Mouse (Mus musculus) CH12.LX (cell line): ENCODE data around the gene Asap2.
"Not testable (repeated sequence)": the region's sequence is repeated elsewhere in the genome, so short reads cannot be mapped to it uniquely, and the experiment has no call there.

Experiments
- BHLHE40 ChIP-seq: IDR thresholded peaks from 2 replicates; pipeline ENCODE4 v1.6.1; 2011; ENCODE audit warnings: mild to moderate bottlenecking, low read depth, low read length, improper control_type of control experiment
- CTCF ChIP-seq, 2 experiments: IDR thresholded peaks in 1 of 2; conservative IDR thresholded peaks in 1 of 2; 2 replicates each; pipeline ENCODE4 v1.5.1; 2011 to 2012; ENCODE audit warnings: low read depth in 2 of 2, low read length in 2 of 2, improper control_type of control experiment in 1 of 2, inconsistent platforms in 1 of 2, mild to moderate bottlenecking in 1 of 2, moderate library complexity in 1 of 2
- EP300 ChIP-seq: IDR thresholded peaks from 2 replicates; pipeline ENCODE4 v1.6.1; 2011; ENCODE audit warnings: low read length, improper control_type of control experiment
- MAX ChIP-seq: IDR thresholded peaks from 2 replicates; pipeline ENCODE4 v1.6.1; 2011; ENCODE audit warnings: low read length, improper control_type of control experiment
- MAZ ChIP-seq: IDR thresholded peaks from 2 replicates; pipeline ENCODE4 v1.6.1; 2012; ENCODE audit warnings: low read depth, mild to moderate bottlenecking, inconsistent platforms, low read length, improper control_type of control experiment, moderate library complexity
- POLR2A ChIP-seq: IDR thresholded peaks from 2 replicates; pipeline ENCODE4 v1.6.1; 2011; ENCODE audit warnings: low read depth, mild to moderate bottlenecking, improper control_type of control experiment, low read length
- TCF12 ChIP-seq: IDR thresholded peaks from 2 replicates; pipeline ENCODE4 v1.6.1; 2014; ENCODE audit warnings: low read depth, mild to moderate bottlenecking, inconsistent platforms, low read length, improper control_type of control experiment
- ZC3H11A ChIP-seq: IDR thresholded peaks from 2 replicates; pipeline ENCODE4 v1.6.1; 2012; ENCODE audit warnings: low read depth, mild to moderate bottlenecking, inconsistent platforms, low read length, improper control_type of control experiment

DNA sequence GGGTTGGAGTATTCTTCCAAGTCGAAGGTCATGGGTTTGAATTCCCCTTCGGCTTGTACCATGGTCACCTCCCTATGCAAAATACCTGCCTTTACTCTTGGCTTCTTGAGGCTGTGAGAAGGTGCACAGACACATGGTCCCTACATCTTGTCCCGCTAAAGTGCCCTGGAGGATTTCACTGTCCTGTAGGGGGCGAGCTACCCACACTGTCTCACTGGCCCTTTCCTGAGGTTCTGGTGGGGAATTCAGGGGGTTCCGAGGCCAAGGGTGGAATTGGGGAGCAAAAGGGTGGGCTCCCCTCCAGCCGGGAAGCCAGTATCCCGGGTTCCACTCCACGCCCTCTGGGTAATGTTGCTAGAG, 120.8 kb downstream of the Asap2 start:
- TF ChIP-seq CTCF (conservative IDR thresholded peaks at IDR 0.05 in 1 of 2, IDR thresholded peaks at IDR 0.05 in 1 of 2; ENCODE audit: low read depth in 2 of 2, low read length in 2 of 2): peak in 1 of 2 experiments; percentile 53; a peak in 2 of 4 replicates
- TF ChIP-seq ZC3H11A, MAX, POLR2A, EP300, MAZ, BHLHE40, TCF12: not testable (repeated sequence)
